Mouse (Mus musculus): Measurements from ENCODE around the gene Cs. TPM values are rescaled to one million over a fixed set of nuclear protein-coding genes. Genes with fewer than 3 reads are reported as not detected.

The Cs gene
- polyA plus RNA-seq, 1 experiment from 2014 or later, result 102 TPM

DNA sequence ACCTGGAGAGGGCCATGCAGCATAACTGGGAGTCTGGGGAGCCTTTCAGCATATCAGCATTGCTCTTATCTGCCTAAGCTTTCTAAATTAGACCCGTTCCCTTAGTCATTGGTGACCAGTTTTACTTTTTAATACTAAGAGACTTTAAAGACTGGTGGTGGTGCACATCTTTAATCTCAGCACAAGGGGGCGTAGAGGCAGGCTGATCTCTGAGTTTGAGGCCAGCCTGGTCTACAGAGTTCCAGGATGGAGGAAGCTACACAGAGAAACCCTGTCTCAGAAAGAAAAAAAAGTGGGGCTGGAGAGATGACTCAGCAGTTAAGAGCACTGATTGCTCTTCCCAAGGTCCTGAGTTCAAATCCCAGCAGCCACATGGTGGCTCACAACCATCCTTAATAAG, 2.7 kb downstream of the Cs start:
- WGBS (ENCODE audit: insufficient replicate concordance), result 39% methylated on average over 2 of the region's 2 CpGs

DNA sequence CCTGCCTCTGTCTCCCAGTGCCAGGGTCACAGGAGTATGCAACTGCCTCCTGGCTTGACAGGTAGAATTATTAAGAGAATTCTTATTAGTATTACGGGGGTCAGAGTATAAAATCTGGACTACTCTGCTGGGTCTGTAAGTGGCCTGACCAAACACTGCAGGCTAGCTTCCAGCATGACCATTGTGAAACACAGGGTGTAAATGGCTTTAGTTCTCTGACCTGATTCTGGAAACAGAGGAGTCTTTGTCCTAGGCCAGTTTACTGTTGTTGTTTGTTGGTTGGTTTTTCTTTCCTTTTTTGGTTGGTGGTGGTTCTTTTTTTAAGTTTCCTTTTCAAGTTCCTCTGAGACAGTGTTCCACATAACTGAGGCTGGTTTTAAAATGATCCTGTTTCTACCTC, 5.9 kb downstream of the Cs start:
- no peaks in the 10 kb centered on the region for H3K27me3 ChIP-seq (ENCODE audit: control insufficient read depth, insufficient read depth, low read depth, low read length)
- H3K9ac ChIP-seq (ENCODE audit: low read depth, low read length), result no peak overlapping the region
- H3K27ac ChIP-seq (ENCODE audit: low read length), result peak overlapping the region; percentile 20
- no peaks in the 10 kb centered on the region for H3K36me3 ChIP-seq (ENCODE audit: control insufficient read depth, insufficient read depth)
- no peak overlapping the region for H3K4me3 ChIP-seq (ENCODE audit: low read depth, low read length)
- ATAC-seq (ENCODE audit: low read depth), result no peak
- 85% methylated on average over 1 of the region's 1 CpGs for WGBS (ENCODE audit: insufficient replicate concordance)
- peaks cover 62% of the 10 kb centered on the region for H3K4me1 ChIP-seq (ENCODE audit: control insufficient read depth, low read depth, low read length)
- H3K4me2 ChIP-seq (ENCODE audit: low read depth, low read length), result no peak overlapping the region
- no peaks in the 10 kb centered on the region for H3K9me3 ChIP-seq (replicated peaks; ENCODE audit: control insufficient read depth, low read length)

More for the DNA sequence above, 2.7 kb downstream of the Cs start:
- H3K9ac ChIP-seq (ENCODE audit: low read depth, low read length), result no peak overlapping the region; the same call in 1 of the 2 replicates
- H3K4me3 ChIP-seq (ENCODE audit: low read depth, low read length), result no peak overlapping the region
- H3K4me1 ChIP-seq (ENCODE audit: control insufficient read depth, low read depth, low read length), result peaks cover 72% of the 10 kb centered on the region
- H3K27ac ChIP-seq (ENCODE audit: low read length), result peak overlapping the region; percentile 46; the same call in 1 of the 2 replicates
- ATAC-seq (ENCODE audit: low read depth), result no peak
- no peaks in the 10 kb centered on the region for H3K9me3 ChIP-seq (replicated peaks; ENCODE audit: control insufficient read depth, low read length)
- H3K36me3 ChIP-seq (ENCODE audit: control insufficient read depth, insufficient read depth), result no peaks in the 10 kb centered on the region
- peak overlapping the region; percentile 79; the same call in 1 of the 2 replicates for H3K4me2 ChIP-seq (ENCODE audit: low read depth, low read length)
- no peaks in the 10 kb centered on the region for H3K27me3 ChIP-seq (ENCODE audit: control insufficient read depth, insufficient read depth, low read depth, low read length)

DNA sequence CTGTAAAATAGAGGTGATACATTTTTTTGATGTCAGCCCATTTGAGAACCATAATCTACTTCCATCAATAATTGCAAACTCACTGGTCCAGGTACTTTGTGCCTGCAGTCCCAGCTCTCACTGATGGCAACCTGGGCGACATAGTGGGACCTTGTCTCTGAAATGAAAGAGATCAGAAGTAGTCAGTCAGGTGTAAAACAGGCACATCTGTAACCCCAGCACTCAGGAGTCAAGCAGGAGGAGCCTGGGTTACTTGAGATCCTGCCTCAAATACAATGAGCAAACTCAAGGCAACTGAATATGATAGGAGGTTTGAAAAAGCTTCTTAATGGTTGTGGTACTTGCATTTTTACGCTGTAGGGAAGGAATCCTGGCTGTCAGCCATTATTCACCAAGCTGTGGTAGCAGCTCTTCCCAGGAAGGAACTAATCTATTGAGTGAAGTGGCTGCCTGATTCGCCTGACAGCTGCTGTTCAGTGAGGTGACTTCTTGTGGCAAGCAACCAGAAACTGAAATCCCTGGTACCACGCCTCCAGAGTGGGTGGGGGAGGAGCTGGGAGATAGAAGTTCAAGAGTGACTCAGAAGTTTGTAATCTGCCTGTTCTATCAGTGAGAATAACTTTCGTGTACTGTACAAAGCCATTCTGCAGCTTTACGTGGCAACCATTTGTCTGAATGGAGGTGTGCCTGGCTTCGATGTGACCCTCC, 7.2 kb downstream of the Cs start:
- Histone ChIP-seq H3K27ac (ENCODE audit: low read length) (peak overlapping the region; percentile 94), H3K9ac (ENCODE audit: low read depth, low read length) (peak overlapping the region; percentile 55), H3K27me3 (ENCODE audit: control insufficient read depth, insufficient read depth, low read depth, low read length) (no peaks in the 10 kb centered on the region), H3K4me1 (ENCODE audit: control insufficient read depth, low read depth, low read length) (peaks cover 50% of the 10 kb centered on the region), H3K4me3 (ENCODE audit: low read depth, low read length) (peak overlapping the region; percentile 48), H3K9me3 (replicated peaks; ENCODE audit: control insufficient read depth, low read length) (no peaks in the 10 kb centered on the region), H3K36me3 (ENCODE audit: control insufficient read depth, insufficient read depth) (no peaks in the 10 kb centered on the region), H3K4me2 (ENCODE audit: low read depth, low read length) (peak overlapping the region; percentile 76)
- WGBS (ENCODE audit: insufficient replicate concordance), result 8% methylated on average over 7 of the region's 7 CpGs
- ATAC-seq (ENCODE audit: low read depth), result peak; percentile 92

DNA sequence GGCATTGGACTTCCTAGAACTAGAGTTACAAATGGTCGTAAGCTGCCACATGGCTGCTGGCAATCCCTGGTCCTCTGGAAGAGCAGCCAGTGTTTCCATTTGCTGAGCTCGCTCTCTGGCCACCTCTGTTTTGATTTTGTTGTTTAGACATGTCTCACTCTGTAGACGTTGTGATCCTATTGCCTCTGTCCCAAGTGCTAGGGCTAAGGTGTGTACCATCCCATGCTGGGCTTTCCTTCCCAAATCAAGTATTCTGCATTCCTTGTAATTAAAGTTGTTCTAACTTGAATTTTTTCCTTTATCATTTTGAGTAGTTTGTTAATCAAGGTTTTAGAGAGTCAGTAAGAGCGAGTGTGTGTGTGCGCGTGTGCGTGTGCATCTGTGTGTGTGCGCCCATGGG, 10.0 kb downstream of the Cs start:
- 85% methylated on average over 8 of the region's 8 CpGs for WGBS (ENCODE audit: insufficient replicate concordance)
- no peak for ATAC-seq (ENCODE audit: low read depth)
- Histone ChIP-seq H3K27ac (ENCODE audit: low read length) (no peak overlapping the region), H3K9me3 (replicated peaks; ENCODE audit: control insufficient read depth, low read length) (no peaks in the 10 kb centered on the region), H3K27me3 (ENCODE audit: control insufficient read depth, insufficient read depth, low read depth, low read length) (no peaks in the 10 kb centered on the region), H3K36me3 (ENCODE audit: control insufficient read depth, insufficient read depth) (peaks cover 16% of the 10 kb centered on the region), H3K4me1 (ENCODE audit: control insufficient read depth, low read depth, low read length) (peaks cover 32% of the 10 kb centered on the region), H3K4me3 (ENCODE audit: low read depth, low read length) (no peak overlapping the region), H3K9ac (ENCODE audit: low read depth, low read length) (no peak overlapping the region), H3K4me2 (ENCODE audit: low read depth, low read length) (no peak overlapping the region)

DNA sequence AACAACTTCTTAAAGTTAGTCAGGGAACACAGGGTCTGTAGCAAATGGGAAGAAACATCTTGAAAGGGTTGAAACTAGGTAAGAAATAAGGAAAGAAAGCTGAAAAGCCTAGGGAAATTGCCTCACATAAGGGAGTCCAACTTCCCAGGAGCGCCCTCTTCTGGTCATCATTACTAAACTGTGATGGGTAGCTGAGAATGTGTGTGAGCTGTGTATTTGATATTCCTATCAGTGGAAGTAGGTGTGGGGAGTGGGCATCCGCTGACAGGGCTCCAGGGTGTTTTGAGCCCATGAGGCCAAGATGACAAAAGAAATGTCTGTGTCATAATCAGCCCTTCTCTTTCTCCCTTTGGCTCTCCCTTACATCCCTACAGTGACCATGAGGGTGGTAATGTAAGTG, 21.3 kb downstream of the Cs start:
- no peak for ATAC-seq (ENCODE audit: low read depth)
- Histone ChIP-seq H3K36me3 (ENCODE audit: control insufficient read depth, insufficient read depth) (peaks cover 69% of the 10 kb centered on the region), H3K9me3 (replicated peaks; ENCODE audit: control insufficient read depth, low read length) (no peaks in the 10 kb centered on the region), H3K9ac (ENCODE audit: low read depth, low read length) (0 out of 2 replicates have a peak overlapping the region, but pooled peaks have one; percentile 9), H3K4me2 (ENCODE audit: low read depth, low read length) (no peak overlapping the region), H3K4me1 (ENCODE audit: control insufficient read depth, low read depth, low read length) (no peaks in the 10 kb centered on the region), H3K4me3 (ENCODE audit: low read depth, low read length) (no peak overlapping the region), H3K27ac (ENCODE audit: low read length) (no peak overlapping the region), H3K27me3 (ENCODE audit: control insufficient read depth, insufficient read depth, low read depth, low read length) (no peaks in the 10 kb centered on the region)
- 32% methylated on average over 2 of the region's 2 CpGs for WGBS (ENCODE audit: insufficient replicate concordance)

DNA sequence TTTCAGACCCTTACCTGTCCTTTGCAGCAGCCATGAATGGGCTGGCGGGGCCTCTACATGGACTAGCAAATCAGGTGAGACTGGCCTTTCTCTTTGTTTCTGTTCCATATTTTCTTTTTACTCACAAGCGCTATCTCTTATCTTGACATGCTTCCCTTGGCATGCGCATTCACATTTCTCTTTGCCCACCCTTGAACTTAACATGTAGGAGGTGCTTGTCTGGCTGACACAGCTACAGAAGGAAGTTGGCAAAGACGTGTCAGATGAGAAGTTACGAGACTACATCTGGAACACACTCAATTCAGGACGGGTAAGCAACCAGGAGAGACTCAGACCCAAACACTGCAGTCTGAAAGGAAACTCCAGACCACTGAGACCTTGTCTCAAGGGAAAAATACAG, 21.7 kb downstream of the Cs start:
- no peak for ATAC-seq (ENCODE audit: low read depth)
- Histone ChIP-seq H3K4me3 (ENCODE audit: low read depth, low read length) (no peak overlapping the region), H3K27ac (ENCODE audit: low read length) (no peak overlapping the region), H3K36me3 (ENCODE audit: control insufficient read depth, insufficient read depth) (peaks cover 65% of the 10 kb centered on the region), H3K9ac (ENCODE audit: low read depth, low read length) (no peak overlapping the region), H3K4me1 (ENCODE audit: control insufficient read depth, low read depth, low read length) (no peaks in the 10 kb centered on the region), H3K9me3 (replicated peaks; ENCODE audit: control insufficient read depth, low read length) (no peaks in the 10 kb centered on the region), H3K27me3 (ENCODE audit: control insufficient read depth, insufficient read depth, low read depth, low read length) (no peaks in the 10 kb centered on the region), H3K4me2 (ENCODE audit: low read depth, low read length) (no peak overlapping the region)
- WGBS (ENCODE audit: insufficient replicate concordance), result 77% methylated on average over 6 of the region's 6 CpGs

- H3K4me3 ChIP-seq (ENCODE audit: low read depth, low read length), result no peak overlapping the region
- H3K27ac ChIP-seq (ENCODE audit: low read length), result no peak overlapping the region
- 79% methylated on average over 6 of the region's 6 CpGs for WGBS (ENCODE audit: insufficient replicate concordance)
- H3K27me3 ChIP-seq (ENCODE audit: control insufficient read depth, insufficient read depth, low read depth, low read length), result no peaks in the 10 kb centered on the region
- no peak for ATAC-seq (ENCODE audit: low read depth)
- H3K9ac ChIP-seq (ENCODE audit: low read depth, low read length), result no peak overlapping the region
- no peaks in the 10 kb centered on the region for H3K4me1 ChIP-seq (ENCODE audit: control insufficient read depth, low read depth, low read length)
- no peaks in the 10 kb centered on the region for H3K9me3 ChIP-seq (replicated peaks; ENCODE audit: control insufficient read depth, low read length)
- H3K36me3 ChIP-seq (ENCODE audit: control insufficient read depth, insufficient read depth), result peaks cover 54% of the 10 kb centered on the region
- no peak overlapping the region for H3K4me2 ChIP-seq (ENCODE audit: low read depth, low read length)
Observed at GRCm38 (mm10) chr10:128361836-128362235, 24.3 kb downstream of the Cs start.

GRCm38 (mm10) chr10:128362568-128362967, 25.0 kb downstream of the Cs start:
- no peak for ATAC-seq (ENCODE audit: low read depth)
- 48% methylated on average over 3 of the region's 3 CpGs for WGBS (ENCODE audit: insufficient replicate concordance)
- H3K36me3 ChIP-seq (ENCODE audit: control insufficient read depth, insufficient read depth), result peaks cover 54% of the 10 kb centered on the region

DNA sequence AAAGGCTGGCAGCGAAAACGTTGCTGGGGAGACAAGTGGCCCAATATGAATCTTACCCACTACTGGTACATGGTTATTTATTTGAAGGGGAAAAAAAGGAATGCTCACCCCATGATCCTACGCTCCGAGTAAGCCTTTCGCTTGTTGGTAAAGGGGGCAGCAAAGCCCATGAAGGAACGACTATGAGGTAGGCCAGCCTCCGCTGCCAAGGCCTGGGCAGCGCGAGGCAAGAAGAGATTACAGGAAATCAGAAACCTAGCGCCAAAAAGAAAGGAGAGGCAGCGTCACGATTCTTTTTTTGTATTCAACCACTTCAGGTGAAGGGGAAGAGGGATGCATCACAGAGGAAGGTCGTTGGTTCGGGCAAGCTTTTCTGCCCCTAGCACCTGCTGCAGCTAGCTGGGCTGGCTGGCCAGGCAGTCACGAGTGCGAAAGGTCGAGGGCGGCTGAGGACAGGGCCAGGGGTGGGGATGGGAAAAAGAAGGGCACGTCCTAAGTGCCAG, 30.4 kb downstream of the Cs start:
- Histone ChIP-seq H3K4me3 (ENCODE audit: low read depth, low read length) (peak overlapping the region; percentile 87), H3K36me3 (ENCODE audit: control insufficient read depth, insufficient read depth) (peaks cover 8% of the 10 kb centered on the region), H3K4me2 (ENCODE audit: low read depth, low read length) (peak overlapping the region; percentile 97), H3K27ac (ENCODE audit: low read length) (peak overlapping the region; percentile 90), H3K27me3 (ENCODE audit: control insufficient read depth, insufficient read depth, low read depth, low read length) (no peaks in the 10 kb centered on the region), H3K4me1 (ENCODE audit: control insufficient read depth, low read depth, low read length) (peaks cover 18% of the 10 kb centered on the region), H3K9me3 (replicated peaks; ENCODE audit: control insufficient read depth, low read length) (no peaks in the 10 kb centered on the region), H3K9ac (ENCODE audit: low read depth, low read length) (peak overlapping the region; percentile 82)
- 22% methylated on average over 19 of the region's 19 CpGs for WGBS (ENCODE audit: insufficient replicate concordance)
- ATAC-seq (ENCODE audit: low read depth), result no peak

More at GRCm38 (mm10) chr10:128362568-128362967, 25.0 kb downstream of the Cs start:
- Histone ChIP-seq H3K27me3 (ENCODE audit: control insufficient read depth, insufficient read depth, low read depth, low read length) (no peaks in the 10 kb centered on the region), H3K4me1 (ENCODE audit: control insufficient read depth, low read depth, low read length) (peaks cover 1% of the 10 kb centered on the region), H3K27ac (ENCODE audit: low read length) (no peak overlapping the region), H3K9me3 (replicated peaks; ENCODE audit: control insufficient read depth, low read length) (no peaks in the 10 kb centered on the region), H3K4me2 (ENCODE audit: low read depth, low read length) (no peak overlapping the region), H3K9ac (ENCODE audit: low read depth, low read length) (no peak overlapping the region), H3K4me3 (ENCODE audit: low read depth, low read length) (no peak overlapping the region)

Data from liver, embryonic 16.5 days (tissue).